Mouse (Mus musculus) embryo, embryonic 10.5 days (tissue): ENCODE measurements around the gene Cxcr4.

Experiments used
- DNase-seq: peaks from one replicate; pipeline ENCODE4 v3.0.0-alpha.2; 2015; ENCODE audit warnings: low spot score

Gene Cxcr4

DNA sequence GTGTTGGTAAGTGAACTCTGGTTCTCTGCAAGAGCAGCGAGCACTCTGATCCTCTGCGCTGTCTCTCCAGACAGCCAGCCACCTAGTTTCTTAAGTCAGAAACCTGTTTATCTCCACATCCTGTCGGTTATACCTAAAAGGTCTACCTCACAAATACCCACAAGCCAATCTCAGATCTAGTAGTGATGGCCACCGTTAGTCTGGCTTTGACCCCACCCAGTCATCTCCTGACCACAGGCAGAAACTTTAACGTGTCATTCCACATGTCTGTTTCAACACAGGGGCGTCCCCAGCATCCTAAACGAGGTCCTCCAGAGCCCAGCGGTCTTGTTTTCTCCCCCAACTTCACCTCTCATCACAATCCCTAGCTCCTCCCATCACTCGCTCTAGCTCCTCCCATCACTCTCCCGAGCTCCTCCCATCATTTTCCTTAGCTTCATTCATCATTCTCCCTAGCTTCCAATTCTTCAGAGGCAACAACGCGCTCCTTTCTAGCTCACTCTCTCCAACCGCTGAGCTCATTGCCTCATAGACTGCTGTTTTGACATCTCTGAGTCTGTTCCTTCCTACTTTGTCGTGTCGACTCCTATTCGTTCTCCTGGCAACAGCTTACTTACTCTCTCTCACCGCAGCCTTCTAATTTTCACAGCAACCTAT, 22.0 kb downstream of the Cxcr4 start:
- DNase-seq: no peak

GRCm38 (mm10) chr1:128567224-128568197, 24.6 kb downstream of the Cxcr4 start:
- DNase-seq: no peak

DNA sequence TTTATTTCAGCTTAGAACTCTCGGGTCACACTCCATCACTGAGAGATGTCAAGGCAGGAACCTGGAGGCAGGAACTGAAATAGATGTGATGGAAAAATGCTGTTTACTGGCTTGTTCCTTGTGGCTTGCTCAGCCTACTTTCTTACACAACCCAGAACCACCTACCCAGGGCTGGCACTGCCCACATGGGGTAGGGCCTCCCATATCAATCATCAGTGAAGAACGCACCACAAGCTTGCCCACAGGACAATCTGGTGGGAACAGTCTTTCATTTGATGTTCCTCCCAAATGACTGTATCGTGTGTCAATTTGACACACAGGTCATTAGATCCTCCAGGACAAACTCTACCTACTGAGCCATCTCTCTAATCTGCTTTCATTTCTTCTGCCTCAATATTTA, 28.2 kb downstream of the Cxcr4 start:
- no peak for DNase-seq

DNA sequence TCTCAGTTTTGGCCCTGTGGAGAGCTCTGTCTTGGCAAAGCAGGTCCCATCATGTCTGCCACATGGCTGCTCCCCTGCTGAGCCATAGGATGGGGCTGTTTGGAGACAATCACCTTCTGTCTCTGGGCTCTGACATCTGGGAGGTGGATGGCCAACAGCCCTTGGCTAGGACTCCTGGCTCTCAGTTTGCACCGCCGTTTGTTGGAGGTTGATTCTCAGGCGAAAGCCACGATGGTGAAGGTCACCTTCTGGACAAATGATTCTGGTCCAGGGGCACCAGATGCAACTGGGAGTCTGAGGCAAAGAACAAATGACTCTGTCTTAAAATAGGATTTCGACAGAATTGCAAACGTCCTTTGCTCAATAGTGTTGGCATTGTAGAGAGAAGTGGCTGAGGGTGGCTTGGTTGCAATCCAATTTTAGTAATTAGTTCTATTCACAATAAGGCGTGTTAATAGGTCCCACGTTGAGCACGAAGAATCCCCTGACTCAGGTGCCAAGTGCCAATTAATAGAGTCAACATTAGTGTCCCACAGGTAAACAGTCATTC, 30.7 kb downstream of the Cxcr4 start:
- no peak for DNase-seq

- no peak for DNase-seq
These were observed 31.4 kb downstream of the Cxcr4 start for GRCm38 (mm10) chr1:128560452-128561324.

- no peak for DNase-seq
These were observed 34.1 kb downstream of the Cxcr4 start for GRCm38 (mm10) chr1:128557953-128558352.

GRCm38 (mm10) chr1:128552545-128552944, 39.5 kb downstream of the Cxcr4 start:
- no peak for DNase-seq

DNA sequence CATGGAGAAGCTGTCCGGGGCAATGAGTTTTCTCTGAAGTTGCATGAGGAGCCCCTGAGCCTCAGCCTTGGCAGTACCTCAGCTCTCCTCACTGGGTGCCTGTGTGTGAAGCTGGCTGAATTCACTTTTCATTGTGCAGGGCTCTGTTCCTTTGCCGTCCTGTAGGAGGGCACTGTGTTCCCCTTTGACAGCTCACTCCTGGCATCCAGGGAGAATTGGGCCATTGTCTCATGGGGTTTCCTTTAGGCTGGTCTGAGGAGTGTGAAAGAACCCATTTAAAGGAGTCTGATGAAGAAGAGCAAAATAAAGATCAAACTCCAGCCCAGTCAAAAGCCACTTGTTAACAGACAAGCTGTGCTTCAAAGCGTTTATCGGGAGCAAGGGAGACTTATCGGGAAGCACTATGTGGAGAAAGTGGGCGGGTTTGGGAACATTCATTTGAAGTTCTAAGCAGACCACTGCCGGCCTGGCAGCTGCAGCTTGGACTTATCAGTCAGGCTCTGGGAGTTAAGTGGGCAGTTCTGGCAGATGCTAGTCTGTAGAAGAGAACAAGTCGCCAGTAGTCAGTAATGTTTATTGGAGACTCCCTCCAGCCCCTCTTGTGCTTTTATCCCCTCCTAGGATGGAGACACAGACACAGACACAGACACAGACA, 40.2 kb downstream of the Cxcr4 start:
- DNase-seq: peak; percentile 55

GRCm38 (mm10) chr1:128549442-128549841, 42.7 kb downstream of the Cxcr4 start:
- DNase-seq: no peak

DNA sequence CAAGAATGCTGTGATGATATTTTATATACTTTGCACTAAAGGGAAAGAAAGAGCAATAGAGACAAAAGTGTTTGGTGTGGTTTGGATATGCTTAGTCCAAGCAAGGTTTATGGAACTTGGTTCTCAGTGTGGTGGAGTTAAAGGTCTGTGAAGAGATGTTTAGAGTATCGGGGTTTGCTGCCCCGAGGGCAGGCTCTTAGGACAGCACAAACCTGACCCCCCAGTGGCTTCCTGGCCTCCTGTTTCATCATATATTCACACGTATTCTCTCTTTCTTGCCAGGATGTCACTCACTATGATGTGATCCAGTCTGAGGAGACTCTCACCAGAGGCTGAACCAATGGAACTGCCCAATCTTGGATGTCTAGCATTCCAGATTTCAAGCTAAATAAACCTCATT, 43.1 kb downstream of the Cxcr4 start:
- DNase-seq: no peak

- no peak for DNase-seq
These were observed 43.7 kb downstream of the Cxcr4 start for GRCm38 (mm10) chr1:128548220-128548998.

- DNase-seq: no peak
These were observed 46.4 kb downstream of the Cxcr4 start for GRCm38 (mm10) chr1:128545672-128546071.

DNA sequence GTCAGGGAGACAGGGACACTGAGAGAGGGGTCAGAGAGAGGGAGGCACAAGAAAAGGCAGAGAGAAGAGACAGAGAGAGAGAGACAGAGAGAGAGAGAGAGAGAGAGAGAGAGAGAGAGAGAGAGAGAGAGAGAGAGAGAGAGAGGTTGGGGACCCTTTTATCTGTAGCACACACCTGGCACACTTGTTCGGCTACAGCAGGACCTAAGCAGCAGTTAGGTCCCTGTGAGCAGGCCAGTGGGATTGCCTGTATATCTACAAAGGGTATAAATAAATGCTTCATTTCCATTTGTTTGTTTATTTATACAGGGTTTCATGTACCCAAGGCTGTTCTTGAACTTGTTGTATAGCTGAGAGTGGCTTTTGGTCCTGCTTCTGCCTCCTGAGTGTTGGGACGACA, 49.0 kb downstream of the Cxcr4 start:
- no peak for DNase-seq

DNA sequence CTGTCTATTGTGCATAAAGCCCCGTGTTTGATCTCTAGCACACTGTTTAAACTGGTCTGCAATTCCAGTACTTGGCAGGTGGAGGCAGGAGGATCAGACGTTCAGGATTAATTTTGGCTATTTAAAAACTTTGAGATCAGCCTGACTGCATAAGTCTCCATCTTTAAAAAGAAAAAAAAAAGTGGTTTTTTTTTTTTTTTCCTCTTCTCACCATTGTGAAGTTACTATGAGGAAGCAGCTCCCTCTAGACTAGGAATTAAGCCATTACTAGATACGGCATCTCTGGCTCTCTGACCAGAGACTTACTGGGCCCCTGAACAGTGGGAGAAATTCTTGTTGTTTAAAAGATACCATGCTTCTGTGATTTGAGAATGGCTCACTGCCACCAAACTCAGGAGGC, 49.5 kb downstream of the Cxcr4 start:
- no peak for DNase-seq

GRCm38 (mm10) chr1:128540213-128540612, 51.9 kb downstream of the Cxcr4 start:
- DNase-seq: no peak

DNA sequence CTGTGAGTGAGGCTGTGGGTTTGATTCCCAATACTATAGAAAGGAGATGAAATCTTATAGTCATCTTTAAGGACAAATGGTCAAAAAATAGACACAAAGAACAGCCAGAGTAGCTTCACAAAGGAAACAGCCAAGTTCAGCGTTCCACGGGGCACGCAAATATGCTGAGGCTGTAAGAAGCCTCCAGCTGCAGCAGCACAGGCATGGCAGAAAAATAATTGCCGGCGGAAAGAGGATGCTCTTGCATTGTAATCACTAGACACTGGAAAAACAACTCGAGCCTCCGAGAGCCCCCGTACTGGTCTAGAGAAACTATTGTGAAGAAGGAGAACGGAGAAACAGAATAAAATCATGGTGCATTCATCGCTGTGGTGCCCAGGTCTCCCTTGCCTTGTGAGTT, 52.5 kb downstream of the Cxcr4 start:
- no peak for DNase-seq
